Mouse (Mus musculus): ENCODE results near the gene Ttc28. TPM values are rescaled to one million over a fixed set of nuclear protein-coding genes. Genes with fewer than 3 reads are reported as not detected.

Gene Ttc28
- total and polyA plus RNA-seq, 3 experiments, result 17.0 to 21.1 (median 17.2) TPM

- peak; percentile 45 for DNase-seq
Measured at GRCm38 (mm10) chr5:111207924-111208659, 328.5 kb downstream of the Ttc28 start.

- peak; percentile 61 for DNase-seq
Measured at GRCm38 (mm10) chr5:111208660-111208969, 329.0 kb downstream of the Ttc28 start.

- no peak for DNase-seq
Measured at GRCm38 (mm10) chr5:111213935-111214450, 334.4 kb downstream of the Ttc28 start.

GRCm38 (mm10) chr5:111214890-111215289 lies 335.3 kb downstream of the Ttc28 start:
- DNase-seq, result no peak

- no peak for DNase-seq
Measured at GRCm38 (mm10) chr5:111215722-111216121, 336.1 kb downstream of the Ttc28 start.

- DNase-seq, result no peak
Measured at GRCm38 (mm10) chr5:111216166-111216565, 336.6 kb downstream of the Ttc28 start.

- DNase-seq, result no peak
Measured at GRCm38 (mm10) chr5:111217447-111218110, 338.0 kb downstream of the Ttc28 start.

GRCm38 (mm10) chr5:111218111-111218891 lies 338.7 kb downstream of the Ttc28 start:
- DNase-seq, result no peak

GRCm38 (mm10) chr5:111218998-111219397 lies 339.4 kb downstream of the Ttc28 start:
- DNase-seq, result no peak

- DNase-seq, result no peak
Measured at GRCm38 (mm10) chr5:111220679-111221380, 341.2 kb downstream of the Ttc28 start.

- no peak for DNase-seq
Measured at GRCm38 (mm10) chr5:111222820-111223219, 343.2 kb downstream of the Ttc28 start.

- DNase-seq, result no peak
Measured at GRCm38 (mm10) chr5:111225306-111225705, 345.7 kb downstream of the Ttc28 start.

GRCm38 (mm10) chr5:111226486-111226885 lies 346.9 kb downstream of the Ttc28 start:
- DNase-seq, result no peak

- no peak for DNase-seq
Measured at GRCm38 (mm10) chr5:111227850-111228249, 348.2 kb downstream of the Ttc28 start.

GRCm38 (mm10) chr5:111228302-111229040 lies 348.9 kb downstream of the Ttc28 start:
- peak; percentile 89 for DNase-seq

GRCm38 (mm10) chr5:111229041-111229394 lies 349.4 kb downstream of the Ttc28 start:
- no peak for DNase-seq

- DNase-seq, result no peak
Measured at GRCm38 (mm10) chr5:111229671-111230070, 350.1 kb downstream of the Ttc28 start.

GRCm38 (mm10) chr5:111231044-111231443 lies 351.4 kb downstream of the Ttc28 start:
- DNase-seq, result no peak

- no peak for DNase-seq
Measured at GRCm38 (mm10) chr5:111231769-111232168, 352.2 kb downstream of the Ttc28 start.

- no peak for DNase-seq
Measured at GRCm38 (mm10) chr5:111233022-111233709, 353.6 kb downstream of the Ttc28 start.

GRCm38 (mm10) chr5:111235131-111235530 lies 355.5 kb downstream of the Ttc28 start:
- peak; percentile 87 for DNase-seq
